Mouse (Mus musculus): Measurements from ENCODE around the gene Hmgcs1. TPM values are rescaled to one million over a fixed set of nuclear protein-coding genes. Genes with fewer than 3 reads are reported as not detected.
A peak's percentile ranks its signal among the peaks of the same experiment; 100 is the strongest.

Hmgcs1 gene
- polyA plus RNA-seq, 1 experiment from 2014 or later, result 497 TPM

GRCm38 (mm10) chr13:119727608-119728387 lies 37.6 kb downstream of the Hmgcs1 start:
- Histone ChIP-seq H3K27ac (replicated peaks) (no peak overlapping the region), H3K36me3 (peaks cover 2% of the 10 kb centered on the region; the same call in 1 of the 2 replicates), H3K4me3 (replicated peaks) (no peak overlapping the region), H3K27me3 (replicated peaks) (no peaks in the 10 kb centered on the region), H3K4me2 (no peak overlapping the region), H3K9ac (replicated peaks) (no peak overlapping the region), H3K4me1 (0 out of 2 replicates have a peak, but pooled peaks cover 5% of the 10 kb centered on the region), H3K9me3 (replicated peaks) (no peaks in the 10 kb centered on the region)
- ATAC-seq (ENCODE audit: low FRiP score), result no peak
- WGBS, result 76% methylated on average over 26 of the region's 26 CpGs

- no peak for ATAC-seq (ENCODE audit: low FRiP score)
- Histone ChIP-seq H3K4me3 (replicated peaks) (no peak overlapping the region), H3K9ac (replicated peaks) (no peak overlapping the region), H3K9me3 (replicated peaks) (no peaks in the 10 kb centered on the region), H3K27me3 (replicated peaks) (no peaks in the 10 kb centered on the region), H3K4me1 (0 out of 2 replicates have a peak, but pooled peaks cover 5% of the 10 kb centered on the region), H3K36me3 (no peaks in the 10 kb centered on the region), H3K27ac (replicated peaks) (no peak overlapping the region), H3K4me2 (no peak overlapping the region)
- 93% methylated on average over 7 of the region's 7 CpGs for WGBS
These were observed 39.2 kb downstream of the Hmgcs1 start for GRCm38 (mm10) chr13:119729406-119729805.

- peak; percentile 26 for ATAC-seq (ENCODE audit: low FRiP score)
- no peaks in the 10 kb centered on the region for H3K27me3 ChIP-seq (replicated peaks)
- H3K36me3 ChIP-seq, result no peaks in the 10 kb centered on the region
- WGBS, result 12% methylated on average over 6 of the region's 6 CpGs
- H3K4me1 ChIP-seq, result 0 out of 2 replicates have a peak, but pooled peaks cover 5% of the 10 kb centered on the region
- H3K4me3 ChIP-seq (replicated peaks), result no peak overlapping the region
- H3K27ac ChIP-seq (replicated peaks), result peak overlapping the region; percentile 68
- peak overlapping the region; percentile 15; the same call in 1 of the 2 replicates for H3K4me2 ChIP-seq
- no peaks in the 10 kb centered on the region for H3K9me3 ChIP-seq (replicated peaks)
- H3K9ac ChIP-seq (replicated peaks), result no peak overlapping the region
These were observed 41.3 kb downstream of the Hmgcs1 start for GRCm38 (mm10) chr13:119731448-119731847.

- no peaks in the 10 kb centered on the region for H3K36me3 ChIP-seq
- peak; percentile 59; the same call in 1 of the 2 replicates for ATAC-seq (ENCODE audit: low FRiP score)
- H3K4me1 ChIP-seq, result peaks cover 17% of the 10 kb centered on the region
- no peaks in the 10 kb centered on the region for H3K9me3 ChIP-seq (replicated peaks)
- H3K9ac ChIP-seq (replicated peaks), result peak overlapping the region; percentile 24; the same call in 1 of the 2 replicates
- WGBS, result 3% methylated on average over 19 of the region's 19 CpGs
- peak overlapping the region; percentile 57 for H3K27ac ChIP-seq (replicated peaks)
- peak overlapping the region; percentile 53 for H3K4me2 ChIP-seq
- no peaks in the 10 kb centered on the region for H3K27me3 ChIP-seq (replicated peaks)
- peak overlapping the region; percentile 10; the same call in 1 of the 2 replicates for H3K4me3 ChIP-seq (replicated peaks)
These were observed 51.4 kb downstream of the Hmgcs1 start for GRCm38 (mm10) chr13:119741390-119742237.

GRCm38 (mm10) chr13:119742711-119743415 lies 52.7 kb downstream of the Hmgcs1 start:
- Histone ChIP-seq H3K9me3 (replicated peaks) (no peaks in the 10 kb centered on the region), H3K4me1 (peaks cover 13% of the 10 kb centered on the region), H3K27ac (replicated peaks) (no peak overlapping the region), H3K4me3 (replicated peaks) (no peak overlapping the region), H3K27me3 (replicated peaks) (no peaks in the 10 kb centered on the region), H3K4me2 (no peak overlapping the region), H3K36me3 (no peaks in the 10 kb centered on the region), H3K9ac (replicated peaks) (no peak overlapping the region)
- 93% methylated on average over 6 of the region's 6 CpGs for WGBS
- no peak for ATAC-seq (ENCODE audit: low FRiP score)

GRCm38 (mm10) chr13:119743470-119743869 lies 53.3 kb downstream of the Hmgcs1 start:
- Histone ChIP-seq H3K9me3 (replicated peaks) (no peaks in the 10 kb centered on the region), H3K4me2 (no peak overlapping the region), H3K9ac (replicated peaks) (no peak overlapping the region), H3K27ac (replicated peaks) (no peak overlapping the region), H3K36me3 (no peaks in the 10 kb centered on the region), H3K4me1 (peaks cover 13% of the 10 kb centered on the region), H3K4me3 (replicated peaks) (no peak overlapping the region), H3K27me3 (replicated peaks) (no peaks in the 10 kb centered on the region)
- ATAC-seq (ENCODE audit: low FRiP score), result no peak
- WGBS, result 82% methylated on average over 3 of the region's 3 CpGs

GRCm38 (mm10) chr13:119746930-119747329 lies 56.8 kb downstream of the Hmgcs1 start:
- Histone ChIP-seq H3K9me3 (replicated peaks) (no peaks in the 10 kb centered on the region), H3K4me3 (replicated peaks) (no peak overlapping the region), H3K9ac (replicated peaks) (no peak overlapping the region), H3K36me3 (no peaks in the 10 kb centered on the region), H3K4me1 (peaks cover 5% of the 10 kb centered on the region), H3K27me3 (replicated peaks) (no peaks in the 10 kb centered on the region), H3K4me2 (no peak overlapping the region), H3K27ac (replicated peaks) (no peak overlapping the region)
- ATAC-seq (ENCODE audit: low FRiP score), result no peak
- WGBS, result 87% methylated on average over 4 of the region's 4 CpGs

GRCm38 (mm10) chr13:119753859-119754634 lies 63.9 kb downstream of the Hmgcs1 start:
- Histone ChIP-seq H3K9me3 (replicated peaks) (no peaks in the 10 kb centered on the region), H3K4me2 (peak overlapping the region; percentile 94), H3K9ac (replicated peaks) (no peak overlapping the region), H3K27ac (replicated peaks) (peak overlapping the region; percentile 88; the same call in 1 of the 2 replicates), H3K27me3 (replicated peaks) (no peaks in the 10 kb centered on the region), H3K4me3 (replicated peaks) (peak overlapping the region; percentile 71), H3K36me3 (no peaks in the 10 kb centered on the region), H3K4me1 (peaks cover 24% of the 10 kb centered on the region)
- no peak for ATAC-seq (ENCODE audit: low FRiP score)
- WGBS, result 39% methylated on average over 9 of the region's 9 CpGs

GRCm38 (mm10) chr13:119754635-119755020 lies 64.4 kb downstream of the Hmgcs1 start:
- Histone ChIP-seq H3K4me2 (peak overlapping the region; percentile 94), H3K9me3 (replicated peaks) (no peaks in the 10 kb centered on the region), H3K36me3 (no peaks in the 10 kb centered on the region), H3K4me1 (peaks cover 24% of the 10 kb centered on the region), H3K9ac (replicated peaks) (peak overlapping the region; percentile 78), H3K4me3 (replicated peaks) (peak overlapping the region; percentile 71), H3K27ac (replicated peaks) (peak overlapping the region; percentile 88), H3K27me3 (replicated peaks) (no peaks in the 10 kb centered on the region)
- 27% methylated on average over 3 of the region's 3 CpGs for WGBS
- ATAC-seq (ENCODE audit: low FRiP score), result no peak

- H3K27me3 ChIP-seq (replicated peaks), result no peaks in the 10 kb centered on the region
- H3K4me3 ChIP-seq (replicated peaks), result peak overlapping the region; percentile 71
- peak overlapping the region; percentile 94 for H3K4me2 ChIP-seq
- WGBS, result 2% methylated on average over 16 of the region's 16 CpGs
- peak overlapping the region; percentile 78 for H3K9ac ChIP-seq (replicated peaks)
- H3K4me1 ChIP-seq, result peaks cover 24% of the 10 kb centered on the region
- peak overlapping the region; percentile 88 for H3K27ac ChIP-seq (replicated peaks)
- H3K36me3 ChIP-seq, result no peaks in the 10 kb centered on the region
- H3K9me3 ChIP-seq (replicated peaks), result no peaks in the 10 kb centered on the region
- peak; percentile 69 for ATAC-seq (ENCODE audit: low FRiP score)
These were observed 65.0 kb downstream of the Hmgcs1 start for GRCm38 (mm10) chr13:119755141-119755547.

All from neural tube, embryonic 15.5 days (tissue).